Comparison of ENCODE assay signal across 8 mouse cellular contexts in genomic region chr3:152145186-152145585, GRCm38 (mm10). TPM values are rescaled to one million over a fixed set of nuclear protein-coding genes. Genes with fewer than 3 reads are reported as not detected.
A peak's percentile ranks its signal among the peaks of the same experiment; 100 is the strongest.
DNase-seq lines count a peak whose midpoint lies in the region; ATAC-seq lines count a peak whose summit lies in the region.

No protein-coding gene starts in this region.

- H3K27me3 ChIP-seq in hindbrain, embryonic 16.5 days (replicated peaks; ENCODE audit: control insufficient read depth, insufficient read depth, low read length): no peaks in the 10 kb centered on the region
- no peaks in the 10 kb centered on the region for H3K27me3 ChIP-seq in hindbrain, embryonic 12.5 days
- H3K27me3 ChIP-seq in embryonic facial prominence, embryonic 15.5 days: no peaks in the 10 kb centered on the region
- no peaks in the 10 kb centered on the region for H3K27me3 ChIP-seq in intestine, embryonic 15.5 days (replicated peaks)

- no peaks in the 10 kb centered on the region for H3K4me1 ChIP-seq in hindbrain, embryonic 16.5 days (ENCODE audit: control insufficient read depth, insufficient read depth, low read depth, low read length)
- no peaks in the 10 kb centered on the region for H3K4me1 ChIP-seq in hindbrain, embryonic 12.5 days
- peaks cover 6% of the 10 kb centered on the region; the same call in 1 of the 2 replicates for H3K4me1 ChIP-seq in embryonic facial prominence, embryonic 15.5 days
- peaks cover 27% of the 10 kb centered on the region for H3K4me1 ChIP-seq in intestine, embryonic 15.5 days (replicated peaks)

- no peak overlapping the region for H3K4me3 ChIP-seq in hindbrain, embryonic 16.5 days (ENCODE audit: low read length)
- H3K4me3 ChIP-seq in hindbrain, embryonic 12.5 days: no peak overlapping the region
- no peak overlapping the region for H3K4me3 ChIP-seq in embryonic facial prominence, embryonic 15.5 days (replicated peaks)
- no peak overlapping the region for H3K4me3 ChIP-seq in intestine, embryonic 15.5 days (replicated peaks)

- ATAC-seq in hindbrain, embryonic 16.5 days: peak; percentile 84
- no peak for ATAC-seq in hindbrain, embryonic 12.5 days (ENCODE audit: low FRiP score)
- ATAC-seq in embryonic facial prominence, embryonic 15.5 days (ENCODE audit: insufficient number of reproducible peaks, low FRiP score, low TSS enrichment, low read depth): peak; percentile 51; the same call in 1 of the 2 replicates
- ATAC-seq in intestine, embryonic 15.5 days: 0 out of 2 replicates have a peak, but pooled peaks have one; percentile 39

- H3K9ac ChIP-seq in hindbrain, embryonic 16.5 days (ENCODE audit: low read depth, low read length): no peak overlapping the region
- no peak overlapping the region for H3K9ac ChIP-seq in hindbrain, embryonic 12.5 days
- H3K9ac ChIP-seq in embryonic facial prominence, embryonic 15.5 days: no peak overlapping the region
- H3K9ac ChIP-seq in intestine, embryonic 15.5 days: no peak overlapping the region

- H3K27ac ChIP-seq in hindbrain, embryonic 16.5 days (ENCODE audit: low read depth, low read length): no peak overlapping the region
- H3K27ac ChIP-seq in hindbrain, embryonic 12.5 days: no peak overlapping the region
- H3K27ac ChIP-seq in embryonic facial prominence, embryonic 15.5 days (replicated peaks): no peak overlapping the region
- no peak overlapping the region for H3K27ac ChIP-seq in intestine, embryonic 15.5 days

- no peak overlapping the region for H3K4me2 ChIP-seq in hindbrain, embryonic 16.5 days (ENCODE audit: low read length)
- H3K4me2 ChIP-seq in hindbrain, embryonic 12.5 days (replicated peaks): no peak overlapping the region
- no peak overlapping the region for H3K4me2 ChIP-seq in embryonic facial prominence, embryonic 15.5 days (replicated peaks)
- H3K4me2 ChIP-seq in intestine, embryonic 15.5 days (replicated peaks): no peak overlapping the region

- peak; percentile 89 for DNase-seq in adipocyte (ENCODE audit: low spot score)
- DNase-seq in lung, postnatal 25 days (ENCODE audit: low spot score): peak; percentile 67
- no peak for DNase-seq in frontal cortex, adult 2 months (ENCODE audit: extremely low spot score in 1 of 2, low spot score in 1 of 2)
- DNase-seq in thymus, adult 18-20 months: no peak

- no peaks in the 10 kb centered on the region for H3K9me3 ChIP-seq in hindbrain, embryonic 16.5 days (ENCODE audit: control insufficient read depth, low read length)
- no peaks in the 10 kb centered on the region for H3K9me3 ChIP-seq in hindbrain, embryonic 12.5 days (replicated peaks)
- no peaks in the 10 kb centered on the region for H3K9me3 ChIP-seq in embryonic facial prominence, embryonic 15.5 days (replicated peaks)
- H3K9me3 ChIP-seq in intestine, embryonic 15.5 days: no peaks in the 10 kb centered on the region

- H3K36me3 ChIP-seq in hindbrain, embryonic 16.5 days (ENCODE audit: control insufficient read depth, insufficient read depth, low read length): no peaks in the 10 kb centered on the region
- H3K36me3 ChIP-seq in hindbrain, embryonic 12.5 days: no peaks in the 10 kb centered on the region
- no peaks in the 10 kb centered on the region for H3K36me3 ChIP-seq in embryonic facial prominence, embryonic 15.5 days
- no peaks in the 10 kb centered on the region for H3K36me3 ChIP-seq in intestine, embryonic 15.5 days

- 71% methylated on average over 2 of the region's 2 CpGs for WGBS in hindbrain, embryonic 16.5 days
- WGBS in hindbrain, embryonic 12.5 days: 67% methylated on average over 2 of the region's 2 CpGs
- 60% methylated on average over 2 of the region's 2 CpGs for WGBS in embryonic facial prominence, embryonic 15.5 days
- 41% methylated on average over 2 of the region's 2 CpGs for WGBS in intestine, embryonic 15.5 days

RNA-seq across cellular contexts. Expression of gene Gipc2, which starts 20.8 kb away (rescaled TPM):
- polyA plus RNA-seq in hindbrain, embryonic 16.5 days (2015; fragmentation: Nextera tagmentation; extraction: Ambion mirVana): 9.7 and 11.9 TPM in 2 replicates
- 2.6 and 3.3 TPM in 2 replicates for polyA plus RNA-seq in hindbrain, embryonic 12.5 days (2016; fragmentation: Nextera tagmentation; extraction: Ambion mirVana)
- polyA plus RNA-seq in embryonic facial prominence, embryonic 15.5 days (2015; fragmentation: Nextera tagmentation; extraction: Ambion mirVana): 4.5 and 8.6 TPM in 2 replicates
- polyA plus RNA-seq in intestine, embryonic 15.5 days (2015; fragmentation: Nextera tagmentation; extraction: Ambion mirVana): 171 and 172 TPM in 2 replicates
- polyA plus RNA-seq in frontal cortex, adult 2 months (2012; rRNA removed): 2.7 and 3.9 TPM in 2 replicates

Comparison
In these comparisons a context has a peak if more than half of its experiments do, and no peak if none do; other contexts are left out.
1. DNase-seq: peak in adipocyte (single experiment) and lung, postnatal 25 days (single experiment); none in frontal cortex, adult 2 months (0 of 2) and thymus, adult 18-20 months (0 of 2).
2. RNA of gene Gipc2, which starts 20.8 kb away (polyA plus RNA-seq): 171 to 172 TPM in intestine, embryonic 15.5 days; 9.7 to 11.9 TPM in hindbrain, embryonic 16.5 days, 4.5 to 8.6 TPM in embryonic facial prominence, embryonic 15.5 days, 2.7 to 3.9 TPM in frontal cortex, adult 2 months and 2.6 to 3.3 TPM in hindbrain, embryonic 12.5 days; every median in the first group is over 10 times any median in the second.